Mouse (Mus musculus) E14TG2a.4 (cell line): ENCODE results near the gene Ggn.

Source experiments
- CTCF ChIP-seq: conservative IDR thresholded peaks from 2 replicates; pipeline ENCODE4 v1.5.1; 2014; ENCODE audit warnings: low read length
- NANOG ChIP-seq: IDR thresholded peaks from 2 replicates; pipeline ENCODE4 v1.6.1; 2014; ENCODE audit warnings: borderline replicate concordance, low read length, mixed read lengths
- POU5F1 ChIP-seq: IDR thresholded peaks from 2 replicates; pipeline ENCODE4 v1.6.1; 2014; ENCODE audit warnings: low read length, borderline replicate concordance

- TF ChIP-seq CTCF: no peak
- no peak for TF ChIP-seq POU5F1
- no peak for TF ChIP-seq NANOG
Measured at GRCm38 (mm10) chr7:29211415-29212198, 41.6 kb downstream of the Ggn start.
